Mouse (Mus musculus) cerebellum, postnatal 36 days (tissue): ENCODE measurements around the gene Edc3.

Experiments used
- DNase-seq, 2 experiments: peaks; one replicate each; pipeline ENCODE4 v3.0.0; 2021 to 2022; ENCODE audit warnings: mixed read lengths in 2 of 2

The Edc3 gene

DNA sequence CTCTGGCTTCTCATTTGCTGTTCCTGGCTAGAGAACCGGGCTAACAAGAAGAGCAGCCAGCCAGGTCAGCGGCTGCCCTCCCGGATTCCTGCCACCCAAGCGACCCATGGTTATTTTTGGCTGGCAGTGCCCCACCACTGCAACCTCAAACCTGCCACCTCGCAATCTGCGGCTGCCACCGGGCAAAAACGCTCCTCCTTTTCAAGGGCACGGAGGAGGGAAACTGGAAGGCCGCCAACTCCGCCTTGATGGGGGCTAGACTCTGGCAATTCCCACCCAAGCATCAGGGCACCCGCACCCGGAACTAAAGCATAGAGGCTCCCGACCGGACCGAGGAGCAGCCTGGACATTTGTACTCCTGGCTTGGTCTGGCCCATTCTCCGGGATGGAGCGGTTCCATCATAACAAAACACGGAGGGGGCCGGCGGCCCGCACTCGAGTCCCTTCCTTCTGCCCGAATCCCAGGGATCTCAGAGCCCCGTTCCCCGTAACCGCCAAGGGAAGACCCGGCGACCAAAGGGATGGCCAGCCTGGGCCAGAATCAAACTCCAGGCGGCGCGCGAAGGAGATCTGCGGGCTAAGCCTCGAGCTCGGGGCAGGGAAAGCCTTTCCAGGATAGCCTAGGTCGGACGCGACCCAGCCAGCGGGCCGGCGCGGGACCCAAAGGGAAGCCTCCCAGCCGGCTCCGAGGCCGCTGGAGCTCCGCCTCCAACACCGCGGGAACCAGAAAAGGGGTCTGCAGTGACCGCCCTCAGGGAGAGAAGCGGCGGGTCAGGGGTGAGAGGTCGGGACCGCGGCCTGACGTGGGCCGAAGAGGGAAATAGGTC is 56.0 kb downstream of the Edc3 start:
- peak; percentile 66 to 70 for DNase-seq

DNA sequence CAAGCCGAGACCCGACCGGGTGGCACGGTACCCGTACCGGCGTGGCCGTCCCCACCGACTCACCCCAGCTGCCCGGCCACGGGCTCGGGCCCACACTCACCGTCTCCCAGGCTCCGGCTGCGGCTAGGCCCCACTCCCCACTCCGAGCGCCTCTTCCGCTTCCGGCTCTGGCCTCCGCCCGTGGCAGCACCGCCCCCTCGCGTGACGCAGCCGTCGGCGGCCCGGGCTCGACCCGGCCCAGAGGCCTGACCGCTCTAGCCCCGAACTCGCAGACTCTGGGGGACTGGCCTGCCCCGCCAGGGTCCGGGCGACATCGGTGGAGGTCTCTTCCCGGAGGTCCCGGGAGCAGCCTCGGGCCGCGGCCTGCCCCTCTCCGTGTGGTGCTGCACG is 56.6 kb downstream of the Edc3 start:
- peak; percentile 89 to 94 for DNase-seq

DNA sequence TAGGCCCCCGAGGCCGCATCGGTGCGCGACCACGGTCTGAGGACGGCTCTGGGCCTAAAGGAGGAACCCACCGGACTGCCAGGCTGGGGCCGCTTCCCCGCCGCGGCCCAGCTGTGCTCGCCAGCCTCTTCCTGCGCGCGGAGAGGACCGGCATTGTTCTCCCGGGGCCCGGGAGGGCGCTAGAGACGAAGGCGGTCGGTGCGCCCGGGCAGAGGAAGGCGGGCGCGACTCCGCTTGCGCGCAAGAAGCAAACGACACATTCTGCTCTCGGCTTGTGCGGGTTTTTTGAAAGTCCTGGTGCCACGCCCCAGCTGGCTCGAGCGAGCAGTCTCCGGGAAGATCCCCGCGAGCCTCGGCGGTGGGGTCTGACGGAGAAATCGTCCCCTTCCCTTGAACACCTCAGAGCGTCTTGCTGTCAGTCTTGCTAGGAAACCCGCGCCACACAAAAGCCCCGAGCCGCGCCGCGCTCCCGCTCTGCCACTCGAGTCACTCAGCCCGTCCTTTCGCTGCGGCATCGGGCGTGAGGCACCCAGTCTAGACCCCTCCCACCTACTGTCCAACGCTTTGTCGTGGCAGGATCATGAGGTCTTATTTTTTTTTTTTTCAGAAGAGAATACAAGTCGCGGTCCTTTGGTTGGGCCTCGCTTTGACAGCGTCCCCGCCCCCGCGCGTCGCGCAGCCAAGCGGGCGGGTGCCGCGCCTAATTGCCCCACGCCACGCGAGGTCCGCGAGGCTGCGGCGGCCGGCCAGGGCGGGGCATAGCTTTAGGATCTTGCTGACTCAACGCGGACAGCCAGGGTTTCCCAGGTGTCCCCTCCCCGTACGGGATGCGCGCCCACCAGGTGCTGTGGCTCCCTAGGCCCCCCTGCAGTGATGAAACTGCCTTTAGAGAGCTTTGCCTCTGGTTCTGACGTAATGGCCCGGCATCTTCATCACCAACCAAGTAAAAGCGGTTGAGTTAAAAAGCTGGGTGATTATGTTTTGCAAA is 57.3 kb downstream of the Edc3 start, which contains the start of gene Clk3:
TSS of gene Clk3 (minus strand) at position 497 of the 988 bp plus-strand sequence.
- peak; percentile 76 to 77 for DNase-seq

DNA sequence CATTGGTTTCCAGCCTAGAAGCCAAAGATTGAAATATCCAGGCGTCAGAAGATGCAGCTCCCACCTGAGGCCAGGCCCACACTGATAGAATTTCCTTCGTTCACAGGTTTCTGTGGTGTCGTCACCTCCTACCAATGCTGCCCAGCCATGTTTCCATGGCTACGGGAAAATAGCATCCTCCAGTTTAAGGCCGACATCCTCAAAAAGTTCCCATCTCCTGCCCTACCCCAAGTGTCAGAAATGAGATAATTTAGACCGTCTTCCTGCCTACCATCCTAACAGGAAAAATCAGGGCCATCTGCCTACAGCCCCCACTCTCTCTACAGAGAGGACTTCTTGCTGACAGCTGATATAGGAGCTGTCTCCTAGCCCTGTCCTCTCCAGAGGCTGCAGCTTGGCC is 58.1 kb downstream of the Edc3 start:
- DNase-seq: no peak

DNA sequence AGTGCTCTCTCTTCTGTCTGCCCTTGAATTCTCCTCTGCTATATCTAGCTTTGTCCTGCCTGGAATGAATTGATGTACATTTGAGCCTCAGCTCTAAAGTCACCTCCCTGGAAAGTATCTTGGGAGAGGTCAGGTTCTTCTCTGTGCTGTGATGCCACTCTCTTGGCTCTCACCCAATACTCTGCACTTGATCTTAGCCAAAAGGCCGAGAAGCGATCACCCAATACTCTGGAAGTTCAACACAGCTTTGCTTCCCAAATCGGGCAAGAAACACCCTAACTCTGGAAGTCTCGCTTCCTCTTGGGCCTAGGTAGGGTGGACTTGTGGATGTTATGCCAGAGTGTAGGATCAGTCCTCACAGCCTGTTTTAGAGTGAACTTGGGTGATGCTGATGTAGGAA is 58.9 kb downstream of the Edc3 start:
- no peak for DNase-seq

DNA sequence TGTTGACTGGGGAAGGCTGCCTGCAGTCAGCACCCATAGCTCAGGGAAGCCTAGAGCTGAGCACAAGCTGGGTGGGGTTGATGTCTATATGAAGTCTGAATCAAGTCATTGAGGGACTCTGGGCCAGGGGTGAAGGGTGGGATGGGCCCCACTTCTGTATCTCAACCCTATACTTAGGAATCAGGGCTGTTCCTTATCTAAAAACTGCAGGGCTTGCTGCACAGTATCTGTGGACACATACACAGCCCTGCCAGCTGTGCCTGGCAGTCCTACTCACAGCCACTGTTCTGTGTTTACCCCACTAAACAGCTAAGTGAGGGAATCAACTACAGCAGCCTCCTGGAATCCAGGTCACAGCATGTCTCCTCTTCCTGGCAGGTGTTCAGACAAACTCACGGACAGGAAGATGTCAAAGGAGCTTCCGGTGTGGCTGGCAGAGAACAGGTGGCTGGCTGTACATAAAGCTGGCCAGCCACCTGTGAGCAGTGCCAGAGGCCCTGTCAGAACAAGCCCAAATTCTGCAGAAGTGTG is 61.3 kb downstream of the Edc3 start:
- no peak for DNase-seq

DNA sequence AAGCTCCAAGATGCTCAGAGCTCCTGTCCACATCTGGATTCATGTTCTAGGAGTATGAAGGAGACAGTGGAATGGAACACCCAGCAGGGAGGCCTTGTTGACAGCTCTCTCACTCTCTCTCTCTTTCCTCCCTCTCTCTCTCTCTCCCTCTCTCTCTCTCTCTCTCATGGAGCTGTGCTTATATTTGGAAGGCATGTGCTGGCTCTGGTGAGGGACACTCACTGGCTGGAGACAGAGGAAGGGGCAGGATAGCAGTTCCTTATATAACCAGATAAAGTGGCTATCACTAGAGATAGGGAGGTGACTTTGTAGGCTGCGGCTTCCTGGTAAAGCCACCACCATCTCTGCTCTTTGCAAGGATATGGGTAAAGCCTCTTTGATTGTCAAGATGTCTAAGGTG is 61.9 kb downstream of the Edc3 start:
- no peak for DNase-seq

DNA sequence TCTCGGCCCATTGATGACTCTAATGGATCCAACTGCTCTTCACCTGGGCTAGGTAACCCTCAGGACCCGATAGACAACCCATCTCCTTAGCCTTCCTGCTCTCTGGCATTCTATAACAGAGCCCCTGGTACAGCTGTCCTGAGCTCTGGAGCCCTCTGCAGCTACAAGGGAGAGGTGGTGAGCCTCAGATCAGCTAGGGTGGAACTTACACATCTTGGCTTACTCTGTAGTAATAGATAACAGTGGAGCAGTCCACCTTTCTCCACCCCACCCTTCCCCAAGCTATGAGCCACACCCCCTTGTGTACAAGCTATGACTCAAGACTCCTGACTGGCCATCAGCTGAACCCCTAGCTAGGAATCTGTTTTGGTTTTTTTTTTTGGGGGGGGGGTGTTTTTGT is 62.5 kb downstream of the Edc3 start:
- DNase-seq: no peak

DNA sequence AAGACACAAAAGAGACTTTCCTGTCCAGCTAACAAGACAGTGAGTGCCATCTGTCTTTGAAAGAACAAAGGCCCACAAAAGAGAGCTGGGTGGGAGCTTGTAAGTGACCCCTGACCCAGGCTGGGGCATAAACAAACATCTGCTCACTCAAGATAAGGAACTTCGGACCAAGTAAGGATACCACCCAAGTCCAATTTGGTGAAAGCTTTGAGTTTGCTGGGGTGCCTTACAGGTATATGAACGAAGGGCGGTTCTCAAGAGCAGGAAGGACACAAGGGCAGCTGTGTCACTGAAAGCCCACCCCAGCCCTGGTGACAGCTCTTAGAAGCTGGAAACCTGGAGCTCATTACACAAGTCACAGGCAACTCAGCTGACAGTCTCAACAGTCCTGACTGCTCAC is 65.4 kb downstream of the Edc3 start:
- no peak for DNase-seq

DNA sequence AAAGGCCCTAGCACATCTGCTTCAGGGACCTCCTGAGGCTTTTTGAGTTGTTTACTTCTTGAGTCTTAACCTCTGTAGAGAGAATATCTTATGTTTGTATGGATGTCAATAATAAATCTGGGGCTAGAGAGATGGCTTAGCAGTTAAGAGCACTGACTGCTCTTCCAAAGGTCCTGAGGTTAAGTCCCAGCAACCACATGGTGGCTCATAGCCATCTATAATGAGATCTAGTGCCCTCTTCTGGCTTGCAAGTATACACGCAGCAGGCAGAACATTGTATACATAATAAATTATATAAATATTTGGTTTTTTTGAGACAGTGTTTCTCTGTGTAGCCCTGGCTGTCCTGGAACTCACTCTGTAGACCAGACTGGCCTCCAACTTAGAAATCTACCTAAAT is 65.8 kb downstream of the Edc3 start:
- DNase-seq: no peak

DNA sequence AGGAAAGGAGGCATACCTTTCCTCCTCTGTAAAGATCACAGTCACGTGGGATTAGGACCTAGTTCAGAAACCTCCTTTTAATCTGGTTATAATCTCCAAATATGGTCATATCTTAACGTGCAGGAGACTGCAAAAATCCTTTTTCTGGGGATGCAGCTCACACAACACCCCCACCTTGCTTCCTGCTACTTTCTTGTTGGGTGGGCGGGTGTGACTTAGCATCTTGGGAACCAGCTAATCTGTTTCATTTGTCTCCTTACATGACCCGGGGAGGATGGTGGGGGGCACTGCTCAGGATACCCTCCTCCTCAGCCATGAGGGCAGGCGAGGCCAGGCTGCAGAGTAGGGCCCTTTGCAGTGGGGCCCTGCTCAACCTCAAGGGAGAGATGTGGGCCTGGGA is 66.7 kb downstream of the Edc3 start:
- DNase-seq: no peak

DNA sequence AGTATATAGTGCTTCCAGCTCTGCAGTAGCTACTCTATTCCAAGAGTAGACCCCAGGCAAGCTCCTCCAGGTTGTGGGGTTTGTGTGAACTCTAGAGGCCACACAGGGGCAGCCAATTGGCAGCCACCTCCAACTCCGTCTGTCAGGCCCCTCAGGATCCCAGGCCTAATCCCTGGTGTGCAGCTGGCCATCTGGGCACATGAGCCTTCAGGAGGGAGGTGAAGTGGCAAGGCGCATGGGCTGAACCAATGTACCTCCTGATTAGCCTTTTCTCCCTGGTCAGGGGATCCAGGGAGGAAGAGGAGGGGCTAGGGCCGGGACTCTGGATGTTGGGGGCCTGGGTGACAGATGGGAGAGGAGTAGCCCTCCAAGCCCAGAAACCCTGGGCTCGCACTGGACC is 67.4 kb downstream of the Edc3 start:
- no peak for DNase-seq

DNA sequence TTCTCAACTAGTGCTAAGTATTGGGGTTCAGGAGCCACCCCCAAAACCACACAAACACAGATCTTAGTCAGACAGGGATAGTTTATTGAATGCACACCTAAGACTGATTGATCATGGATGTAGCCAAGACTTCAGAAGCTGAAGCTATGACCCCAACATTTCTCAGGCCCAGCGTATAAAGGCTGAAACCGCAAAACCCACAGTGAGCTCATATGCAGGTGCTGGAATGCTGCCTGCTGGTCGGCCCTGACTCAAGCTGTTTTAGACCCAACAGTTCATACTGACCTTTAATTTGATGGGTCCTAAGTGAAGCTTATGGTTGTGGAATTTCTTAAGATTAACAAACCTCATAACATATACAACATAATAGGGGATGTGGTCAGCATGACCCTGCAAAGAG is 74.3 kb downstream of the Edc3 start:
- no peak for DNase-seq

DNA sequence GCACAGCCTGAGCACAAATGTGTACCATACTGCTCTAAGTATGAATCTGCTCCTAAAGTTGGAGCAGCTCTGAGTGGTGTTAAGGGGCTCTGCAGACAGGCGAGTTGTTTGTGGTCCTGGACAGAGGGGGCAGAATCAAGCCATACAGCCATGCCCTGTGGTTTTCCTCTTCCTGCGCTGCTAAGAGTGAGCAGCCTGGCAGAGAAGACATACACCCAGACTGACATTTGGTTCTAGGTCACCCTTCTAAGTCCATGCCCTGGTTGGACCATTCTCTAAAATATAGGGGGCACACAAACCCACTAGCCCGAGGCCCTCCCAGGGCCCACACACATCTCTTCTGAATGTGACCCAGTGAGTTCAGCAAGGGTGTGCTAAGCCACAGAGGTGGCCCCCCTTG is 81.4 kb downstream of the Edc3 start:
- DNase-seq: no peak

DNA sequence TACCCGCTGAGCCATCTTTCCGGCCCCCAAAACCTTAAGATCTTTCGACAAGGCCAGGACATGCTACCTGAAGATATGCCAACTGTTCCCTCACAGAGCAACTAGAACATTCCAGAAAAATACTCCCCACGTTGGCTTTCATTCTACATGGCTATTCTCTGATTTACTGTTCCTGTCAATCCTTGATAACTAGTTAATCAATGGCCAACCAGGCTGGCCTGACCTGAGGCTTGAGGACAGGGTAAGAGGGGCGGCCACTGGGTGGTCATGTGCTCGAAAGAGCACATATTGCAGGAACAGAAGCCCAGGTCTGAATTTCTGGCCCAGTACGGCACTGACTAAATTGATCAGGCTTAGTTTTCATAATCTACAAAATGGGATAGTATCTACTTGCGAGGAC is 89.1 kb downstream of the Edc3 start:
- DNase-seq: no peak

DNA sequence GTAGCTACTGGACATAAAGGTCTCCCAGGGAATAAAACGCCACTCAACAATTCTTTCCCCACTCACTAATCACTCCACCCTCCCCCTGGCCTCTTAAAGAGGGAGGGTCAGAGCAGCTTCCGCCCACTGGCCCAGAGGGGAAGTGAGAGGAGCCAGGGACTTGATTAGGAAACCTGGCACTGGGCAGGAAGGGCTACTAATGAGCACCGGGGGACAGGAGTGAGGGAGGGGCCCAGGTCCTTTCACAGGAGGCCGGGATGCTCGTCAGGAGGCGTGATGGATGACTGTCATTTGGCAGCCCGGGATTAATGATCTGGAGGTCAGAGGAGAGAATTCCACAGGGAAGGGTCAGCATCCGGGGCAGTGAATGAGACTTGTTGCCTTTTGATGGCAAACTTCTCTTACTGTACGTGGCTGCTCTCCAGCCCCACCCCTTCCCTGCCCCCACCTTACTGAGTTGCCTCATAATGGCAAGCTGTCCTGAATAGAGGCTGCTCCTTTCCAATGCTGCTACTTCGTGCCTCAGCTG is 90.4 kb downstream of the Edc3 start:
- DNase-seq: no peak

DNA sequence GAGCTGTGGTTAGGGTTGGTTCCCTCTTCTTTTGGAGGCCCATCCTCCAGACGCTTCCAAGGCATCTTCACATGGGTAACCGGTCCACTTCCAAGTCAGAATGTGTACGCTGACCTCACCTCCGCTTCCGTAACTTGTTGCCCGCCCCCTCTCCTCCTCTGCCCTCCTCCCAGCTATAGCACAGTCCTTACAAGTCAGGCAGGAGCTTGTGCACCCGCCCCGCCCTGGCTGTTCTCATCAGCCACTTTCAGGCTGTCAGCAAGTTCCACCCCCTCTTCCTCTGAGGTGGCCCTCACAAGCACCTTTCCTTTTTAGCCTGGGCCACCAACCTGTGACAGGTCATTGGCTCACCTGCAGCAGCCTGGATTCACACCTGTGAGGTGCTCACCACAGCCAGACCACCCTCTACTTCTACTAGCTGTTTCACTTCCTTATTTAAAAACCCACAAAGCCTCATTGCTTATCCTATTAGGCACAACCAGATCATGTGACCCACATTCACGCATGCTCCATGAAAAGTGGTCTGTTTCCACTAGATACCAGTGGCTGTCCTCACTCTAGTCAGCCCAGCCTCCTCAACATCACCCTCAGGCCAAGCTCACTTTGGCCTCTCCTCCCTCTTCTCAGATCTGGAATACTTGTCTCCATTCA is 92.1 kb downstream of the Edc3 start:
- DNase-seq: no peak
